ENCODE assay signal across 19 mouse cellular contexts in the genomic region with DNA sequence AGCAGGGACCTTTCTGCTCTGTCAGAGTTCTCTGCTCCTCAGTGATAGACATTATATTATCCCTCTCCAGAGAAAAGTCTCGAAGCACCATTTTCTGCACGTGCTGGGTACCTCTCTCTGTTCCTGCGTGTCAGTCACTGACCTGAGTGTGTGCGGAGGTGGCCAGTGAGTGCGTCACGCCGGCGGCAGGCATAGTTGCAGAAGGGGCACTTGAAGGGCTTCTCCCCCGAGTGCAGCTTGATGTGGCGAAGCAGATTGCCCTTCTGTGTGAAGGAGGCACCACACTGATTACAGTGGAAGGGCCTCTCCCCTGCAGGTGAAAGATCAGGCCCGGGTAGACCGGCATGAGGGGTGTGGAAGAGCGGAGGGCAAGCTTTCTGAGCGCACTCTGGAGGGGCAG.
"Had no signal": no experiment of that assay in that cellular context is flagged by ENCODE, and none has a peak within 500 bp of the region (broad histone marks: within the 10 kb centered on the region; RNA-seq: fewer than 3 reads in every experiment).

No protein-coding gene starts in this region.

- ATAC-seq: midbrain, embryonic 16.5 days had no signal

- H3K9me3 ChIP-seq: midbrain, embryonic 10.5 days; midbrain, embryonic 12.5 days; neural tube, embryonic 13.5 days; neural tube, embryonic 15.5 days had no signal

- H3K4me2 ChIP-seq: lung, embryonic 14.5 days; midbrain, embryonic 12.5 days; neural tube, embryonic 13.5 days; neural tube, embryonic 15.5 days had no signal

- DNase-seq: lung, adult 18-20 months; lung, embryonic 14.5 days; lung, postnatal 36 days; midbrain, embryonic 14.5 days; retina, postnatal 1 day; right cerebral cortex, adult 18-20 months; right cerebral cortex, postnatal 25 days; right cerebral cortex, postnatal 4 days; spleen, adult 18-20 months; thymus, adult 18-20 months; thymus, postnatal 14 days; thymus, postnatal 36 days had no signal

- H3K9ac ChIP-seq: liver, embryonic 14.5 days; lung, embryonic 14.5 days; midbrain, embryonic 12.5 days; neural tube, embryonic 13.5 days; neural tube, embryonic 15.5 days had no signal

- H3K27me3 ChIP-seq: neural tube, embryonic 13.5 days; neural tube, embryonic 15.5 days had no signal

- H3K27ac ChIP-seq: liver, embryonic 14.5 days; midbrain, embryonic 10.5 days; midbrain, embryonic 12.5 days; neural tube, embryonic 13.5 days; neural tube, embryonic 15.5 days had no signal

- H3K4me3 ChIP-seq: midbrain, embryonic 10.5 days; midbrain, embryonic 12.5 days; myocyte; neural tube, embryonic 13.5 days; neural tube, embryonic 15.5 days had no signal
